Mouse (Mus musculus) heart, postnatal 14 days (tissue): ENCODE results near the gene Zfp710. TPM values are rescaled to one million over a fixed set of nuclear protein-coding genes. Genes with fewer than 3 reads are reported as not detected.

Experiments used
- DNase-seq, 2 experiments: peaks; one replicate each; pipeline ENCODE4 v3.0.0; 2021 to 2022
- intact Hi-C: fragments of 180-260 bp; cut with DNase I; formaldehyde crosslinking; loops from one replicate; pipeline ENCODE4 v1.15.1; 2025
- total RNA-seq, 2 experiments: library from RNA; stranded (reverse); gene quantifications; 2 replicates each; pipeline ENCODE4 v1.2.3; 2021

Gene Zfp710
- total RNA-seq, 2 experiments from 2014 or later, result 21.6 to 27.4 TPM

- intact Hi-C loops, result no loop called here
- DNase-seq, result peak in 1 of 2 experiments; percentile 56
These were observed 50.4 kb downstream of the Zfp710 start for GRCm38 (mm10) chr7:80074921-80075441.

DNA sequence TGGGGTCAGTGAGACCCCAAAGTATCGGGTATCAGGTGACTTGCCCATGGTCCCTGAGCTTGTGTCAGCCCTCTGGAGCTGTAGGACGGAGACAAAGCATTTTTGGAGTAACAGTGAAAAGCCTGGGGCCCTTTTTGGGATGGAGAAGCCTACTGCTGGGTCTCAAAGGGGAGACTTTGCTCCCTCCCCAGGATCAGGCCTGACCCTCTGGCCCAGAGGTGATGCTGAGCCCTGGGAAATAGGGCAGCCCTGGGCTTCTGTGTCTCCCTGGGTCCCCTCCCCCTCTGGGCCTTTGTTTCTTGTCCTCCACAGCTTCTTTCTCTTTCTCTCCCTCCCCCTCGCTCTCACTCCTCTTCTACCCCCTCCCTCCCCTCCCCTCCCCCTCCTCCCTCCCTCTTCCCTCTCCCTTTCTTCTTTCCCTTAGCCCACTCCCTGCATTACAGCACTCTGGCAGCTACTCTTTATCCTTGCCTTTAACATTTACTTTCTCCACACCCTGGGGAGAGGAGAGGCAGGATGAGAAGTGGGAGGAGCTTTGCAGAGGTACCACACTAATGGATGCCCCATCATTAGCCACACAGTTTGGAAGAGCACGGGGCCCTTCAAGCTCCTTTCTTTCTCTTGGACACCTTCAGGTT is 51.5 kb downstream of the Zfp710 start:
- intact Hi-C loops, result loop anchor here (2.0 kb wide), 1 partner anchor 13 kb away; no protein-coding TSS in a partner anchor
- DNase-seq, result no peak

GRCm38 (mm10) chr7:80076961-80077716 is 52.5 kb downstream of the Zfp710 start:
- no peak for DNase-seq

GRCm38 (mm10) chr7:80077801-80078200 is 53.2 kb downstream of the Zfp710 start:
- DNase-seq, result no peak
- intact Hi-C loops, result loop anchor here (2.0 kb wide), 2 partner anchors 15 to 21 kb away; no protein-coding TSS in a partner anchor

More at GRCm38 (mm10) chr7:80076961-80077716, 52.5 kb downstream of the Zfp710 start:
- intact Hi-C loops, result loop anchor here (2.0 kb wide), 1 partner anchor 14 kb away; no protein-coding TSS in a partner anchor

- intact Hi-C loops, result loop anchor here (2.0 kb wide), 1 partner anchor 22 kb away; no protein-coding TSS in a partner anchor
These were observed 54.2 kb downstream of the Zfp710 start for GRCm38 (mm10) chr7:80078792-80079301.

DNA sequence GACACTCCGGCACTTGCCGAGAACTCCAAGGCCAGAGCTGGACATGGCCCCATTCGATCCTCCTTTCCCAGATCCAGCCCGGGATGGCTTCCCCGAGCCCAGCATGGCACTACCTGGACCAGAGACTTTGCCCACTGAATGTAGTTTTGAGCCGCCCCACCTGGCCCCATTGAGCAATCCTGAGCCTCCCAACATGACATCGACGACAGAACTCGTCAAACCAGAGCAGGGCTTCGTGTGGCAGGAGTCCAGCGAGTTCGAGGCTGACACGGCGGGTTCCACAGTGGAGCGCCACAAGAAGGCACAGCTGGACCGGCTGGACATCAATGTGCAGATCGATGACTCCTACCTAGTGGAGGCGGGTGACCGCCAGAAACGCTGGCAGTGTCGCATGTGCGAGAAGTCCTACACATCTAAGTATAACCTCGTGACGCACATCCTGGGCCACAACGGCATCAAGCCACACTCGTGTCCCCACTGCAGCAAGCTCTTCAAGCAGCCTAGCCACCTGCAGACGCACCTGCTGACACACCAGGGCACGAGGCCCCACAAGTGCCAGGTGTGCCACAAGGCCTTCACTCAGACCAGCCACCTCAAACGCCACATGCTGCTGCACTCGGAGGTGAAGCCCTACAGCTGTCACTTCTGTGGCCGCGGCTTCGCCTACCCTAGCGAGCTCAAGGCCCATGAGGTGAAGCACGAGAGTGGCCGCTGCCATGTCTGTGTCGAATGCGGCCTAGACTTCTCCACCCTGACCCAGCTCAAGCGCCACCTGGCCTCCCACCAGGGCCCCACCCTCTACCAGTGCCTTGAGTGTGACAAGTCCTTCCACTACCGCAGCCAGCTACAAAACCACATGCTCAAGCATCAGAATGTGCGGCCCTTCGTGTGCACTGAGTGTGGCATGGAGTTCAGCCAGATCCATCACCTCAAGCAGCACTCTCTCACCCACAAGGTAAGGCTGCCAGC is 57.3 kb downstream of the Zfp710 start:
- no peak for DNase-seq
- intact Hi-C loops, result loop anchor here (5.0 kb wide), 2 partner anchors 145 to 160 kb away; partner anchors contain the start of genes Ap3s2 and Arpin

More at GRCm38 (mm10) chr7:80078792-80079301, 54.2 kb downstream of the Zfp710 start:
- DNase-seq, result peak; percentile 91

DNA sequence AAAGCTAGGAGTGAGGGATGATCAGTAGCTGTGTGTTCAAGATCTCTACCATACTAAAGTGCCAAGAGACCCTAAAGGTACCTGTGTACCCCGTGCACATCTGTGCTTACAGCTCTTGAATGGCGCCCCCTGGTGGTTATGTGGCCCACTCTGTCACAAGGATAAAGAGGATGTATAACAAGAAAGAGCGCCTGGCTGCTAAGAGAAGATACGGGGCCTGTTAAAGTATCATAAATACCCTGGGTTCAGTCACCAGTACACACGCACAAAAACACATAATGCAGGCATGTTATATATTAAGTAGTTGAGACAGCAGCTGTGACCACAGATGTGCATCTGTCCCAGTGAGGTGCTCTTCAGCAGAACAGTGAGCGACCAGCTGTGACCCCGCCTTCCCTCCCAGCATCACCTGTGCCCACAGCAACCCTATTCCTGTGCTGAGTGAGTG is 59.9 kb downstream of the Zfp710 start:
- DNase-seq, result peak; percentile 69 to 82
- intact Hi-C loops, result loop anchor here (1.0 to 5.0 kb wide), 3 partner anchors 59 to 162 kb away; partner anchors contain the start of genes Ap3s2 and Arpin

DNA sequence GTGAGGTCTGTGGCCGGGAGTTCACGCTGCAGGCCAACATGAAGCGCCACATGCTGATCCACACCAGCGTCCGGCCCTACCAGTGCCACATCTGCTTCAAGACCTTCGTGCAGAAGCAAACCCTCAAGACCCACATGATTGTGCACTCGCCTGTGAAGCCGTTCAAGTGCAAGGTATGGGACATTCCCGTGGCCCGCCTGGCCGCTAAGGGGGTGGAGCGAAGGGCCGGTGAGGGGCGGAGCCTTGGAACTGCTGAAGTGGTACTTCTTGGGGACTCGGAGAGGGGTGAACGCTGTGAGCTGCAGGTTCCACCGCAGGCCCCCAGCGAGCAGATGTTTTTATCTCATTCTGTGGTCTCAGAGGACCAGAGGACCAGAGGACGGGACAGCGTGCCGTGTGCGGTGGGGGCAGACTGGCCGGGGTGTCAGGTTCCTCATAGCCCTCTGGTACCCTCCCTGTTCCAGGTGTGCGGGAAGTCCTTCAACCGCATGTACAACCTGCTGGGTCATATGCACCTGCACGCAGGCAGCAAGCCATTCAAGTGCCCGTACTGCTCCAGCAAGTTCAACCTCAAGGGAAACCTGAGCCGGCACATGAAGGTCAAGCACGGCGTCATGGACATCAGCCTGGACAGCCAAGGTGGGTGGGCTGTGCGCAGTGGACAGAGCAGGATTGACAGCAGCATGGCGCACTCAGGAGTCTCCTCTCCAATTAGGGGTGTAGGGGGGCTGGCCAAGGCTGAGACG is 61.5 kb downstream of the Zfp710 start:
- no peak for DNase-seq
- intact Hi-C loops, result no loop called here

DNA sequence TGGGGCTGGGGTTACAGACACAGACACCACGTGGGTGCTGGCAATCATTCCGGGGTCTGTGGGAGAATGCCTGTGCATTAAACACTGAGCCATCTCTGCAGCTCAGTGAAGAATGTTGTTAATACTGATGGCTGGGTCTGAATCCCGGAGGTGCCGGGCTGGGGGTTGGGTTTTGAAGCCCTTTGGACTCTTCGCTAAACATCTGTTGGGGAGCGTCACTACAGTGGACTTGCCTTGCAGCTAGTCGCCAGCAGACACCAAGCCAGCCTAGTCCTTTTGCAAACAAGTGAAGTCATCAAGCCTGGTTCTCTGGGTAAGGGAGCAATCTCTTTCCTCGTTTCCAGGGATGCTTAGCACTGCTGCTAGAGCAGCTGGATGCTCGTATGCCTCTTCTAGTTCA is 63.6 kb downstream of the Zfp710 start:
- no peak for DNase-seq
- intact Hi-C loops, result no loop called here

GRCm38 (mm10) chr7:80090191-80091003 is 65.8 kb downstream of the Zfp710 start:
- no peak for DNase-seq
- intact Hi-C loops, result no loop called here

- no peak for DNase-seq
- intact Hi-C loops, result no loop called here
These were observed 66.6 kb downstream of the Zfp710 start for GRCm38 (mm10) chr7:80091004-80091865.

DNA sequence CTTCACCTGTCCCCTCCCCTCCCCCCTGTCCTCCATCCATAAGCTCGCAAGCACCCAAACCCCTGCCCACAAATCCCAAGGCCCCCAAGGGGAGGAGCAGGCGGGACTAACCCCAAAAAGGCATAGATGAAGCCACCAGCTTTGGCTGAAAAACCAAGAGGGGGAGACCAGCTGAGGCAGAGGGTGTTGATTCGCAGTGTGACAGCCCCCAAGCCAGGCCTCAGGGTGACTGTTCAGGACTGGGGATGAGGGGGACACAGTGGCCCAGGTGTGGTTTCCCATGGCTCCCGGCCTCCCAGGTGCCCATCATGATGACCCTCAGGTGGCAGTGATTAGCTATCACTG is 67.2 kb downstream of the Zfp710 start:
- DNase-seq, result no peak
- intact Hi-C loops, result no loop called here

DNA sequence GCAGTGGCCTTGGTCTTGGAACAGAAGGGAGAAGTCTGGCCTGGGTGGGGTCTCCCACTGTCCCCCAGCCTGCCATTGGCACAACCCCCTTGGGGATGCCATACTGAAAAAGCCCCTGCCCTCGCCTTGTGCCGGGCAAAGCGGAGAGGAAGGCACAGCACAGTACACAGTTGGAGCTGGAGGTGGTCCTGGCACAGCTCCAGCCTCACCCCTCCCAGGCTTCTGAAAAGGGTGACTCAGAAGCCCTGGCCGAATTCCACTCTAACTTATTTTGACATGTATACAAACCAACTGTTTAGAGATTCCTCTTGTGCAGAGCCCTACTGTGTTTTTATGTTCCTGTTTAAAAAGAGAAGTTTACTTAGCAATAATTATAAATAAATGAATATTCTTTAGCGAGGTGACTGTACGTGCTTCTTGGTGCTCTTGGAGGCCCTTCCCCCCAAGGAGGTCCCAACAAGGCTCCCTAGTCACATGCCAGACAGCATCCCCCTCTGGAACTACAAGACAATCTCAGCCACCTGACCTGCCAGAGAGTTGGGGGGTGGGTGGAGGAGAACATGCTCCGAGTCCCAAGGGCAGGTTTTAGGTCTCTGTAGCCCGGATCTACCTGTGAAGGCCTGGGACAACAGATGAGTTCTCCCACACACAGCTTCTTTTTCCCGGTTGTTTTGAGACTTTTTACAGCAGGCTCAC is 67.9 kb downstream of the Zfp710 start:
- peak; percentile 64 to 68 for DNase-seq
- intact Hi-C loops, result no loop called here

DNA sequence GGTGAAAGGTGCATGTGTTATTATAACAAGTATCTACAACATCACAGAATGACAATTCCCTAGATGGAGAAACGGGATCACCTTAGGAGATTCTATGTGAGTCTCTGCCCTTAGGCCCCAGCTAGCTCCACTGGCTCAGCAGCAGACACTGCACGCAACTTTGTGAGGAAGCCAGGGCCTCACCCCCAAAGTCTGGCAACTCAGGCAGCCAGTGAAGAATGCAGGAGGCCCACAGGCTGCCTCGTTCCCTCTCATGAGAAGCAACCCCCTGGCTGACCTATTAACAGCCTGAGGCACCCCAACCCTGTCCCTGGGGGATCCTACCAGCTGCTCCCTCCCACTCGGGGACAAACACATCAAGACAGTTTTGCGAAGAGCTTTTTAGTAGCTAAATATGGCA is 69.9 kb downstream of the Zfp710 start:
- DNase-seq, result no peak
- intact Hi-C loops, result no loop called here

GRCm38 (mm10) chr7:80095598-80096309 is 71.1 kb downstream of the Zfp710 start:
- intact Hi-C loops, result no loop called here
- DNase-seq, result no peak

GRCm38 (mm10) chr7:80098389-80098976 is 73.9 kb downstream of the Zfp710 start:
- intact Hi-C loops, result no loop called here
- DNase-seq, result no peak
